Mouse (Mus musculus) left cerebral cortex, adult 18-20 months (tissue): ENCODE measurements around the gene Fgd5. TPM values are rescaled to one million over a fixed set of nuclear protein-coding genes. Genes with fewer than 3 reads are reported as not detected.

Source experiments
- total RNA-seq, 2 experiments: library from RNA; stranded (reverse); gene quantifications; 2 replicates each; pipeline ENCODE4 v1.2.3; 2021

Fgd5 gene
- total RNA-seq, 2 experiments from 2014 or later, result 5.3 to 5.8 TPM

Other genes starting within 250 kb of the Fgd5 start
- 10 to 100 TPM; 18.0 to 20.1 TPM for gene Grip2, start 151.6 kb upstream of the Fgd5 start, total RNA-seq
- 10 to 100 TPM; 25.1 to 29.3 TPM for gene Ccdc174, start 100.8 kb upstream of the Fgd5 start, total RNA-seq
- 1 to 10 TPM; 2.0 to 2.2 TPM for gene 4930590J08Rik, start 76.1 kb upstream of the Fgd5 start, total RNA-seq
- gene Nr2c2, start 112.5 kb downstream of the Fgd5 start, total RNA-seq, result 100 to 1,000 TPM in 1 of 2 experiments, 10 to 100 TPM in 1; 99.1 to 105 TPM
- 10 to 100 TPM; 54.6 to 55.7 TPM for gene Mrps25, start 205.2 kb downstream of the Fgd5 start, total RNA-seq
- gene Rbsn, start 236.0 kb downstream of the Fgd5 start, total RNA-seq, result 10 to 100 TPM; 40.7 to 49.9 TPM